Mouse (Mus musculus): ENCODE results near the gene Slc36a2. TPM values are rescaled to one million over a fixed set of nuclear protein-coding genes. Genes with fewer than 3 reads are reported as not detected.

The Slc36a2 gene
- total and polyA plus RNA-seq, 2 experiments from 2014 or later: 6.6 to 10.2 TPM

- no peak overlapping the region for H3K4me3 ChIP-seq (ENCODE audit: low read depth, low read length)
- H3K9me3 ChIP-seq (replicated peaks; ENCODE audit: control insufficient read depth, low read length): no peaks in the 10 kb centered on the region
- no peak for DNase-seq (ENCODE audit: low spot score)
- H3K27me3 ChIP-seq (ENCODE audit: control insufficient read depth, insufficient read depth, low read length): no peaks in the 10 kb centered on the region
- ATAC-seq (ENCODE audit: insufficient read depth, low read depth): no peak
- no peaks in the 10 kb centered on the region for H3K4me1 ChIP-seq (ENCODE audit: control insufficient read depth, insufficient read depth)
- no peak overlapping the region for H3K4me2 ChIP-seq (ENCODE audit: low read depth, low read length)
- no peak overlapping the region for H3K27ac ChIP-seq (ENCODE audit: low read depth)
- peaks cover 28% of the 10 kb centered on the region for H3K36me3 ChIP-seq (replicated peaks; ENCODE audit: control insufficient read depth, insufficient read depth, low read length)
- TF ChIP-seq EP300 (IDR thresholded peaks at IDR 0.05; ENCODE audit: low read depth): no peak
- TF ChIP-seq CTCF (IDR thresholded peaks at IDR 0.05; ENCODE audit: low read depth): no peak
- no peak overlapping the region for H3K9ac ChIP-seq (replicated peaks; ENCODE audit: low read depth, low read length)
- 69% methylated on average over 4 of the region's 4 CpGs for WGBS
Observed at GRCm38 (mm10) chr11:55217418-55217817, 32.5 kb upstream of the Slc36a2 start.

- H3K4me2 ChIP-seq (ENCODE audit: low read depth, low read length): no peak overlapping the region
- ATAC-seq (ENCODE audit: insufficient read depth, low read depth): no peak
- H3K36me3 ChIP-seq (replicated peaks; ENCODE audit: control insufficient read depth, insufficient read depth, low read length): peaks cover 23% of the 10 kb centered on the region
- H3K27me3 ChIP-seq (ENCODE audit: control insufficient read depth, insufficient read depth, low read length): no peaks in the 10 kb centered on the region
- no peak for TF ChIP-seq EP300 (IDR thresholded peaks at IDR 0.05; ENCODE audit: low read depth)
- no peak for TF ChIP-seq CTCF (IDR thresholded peaks at IDR 0.05; ENCODE audit: low read depth)
- H3K4me1 ChIP-seq (ENCODE audit: control insufficient read depth, insufficient read depth): no peaks in the 10 kb centered on the region
- no peak overlapping the region for H3K9ac ChIP-seq (replicated peaks; ENCODE audit: low read depth, low read length)
- H3K27ac ChIP-seq (ENCODE audit: low read depth): no peak overlapping the region
- WGBS: 74% methylated on average over 13 of the region's 13 CpGs
- no peak for DNase-seq (ENCODE audit: low spot score)
- no peak overlapping the region for H3K4me3 ChIP-seq (ENCODE audit: low read depth, low read length)
- no peaks in the 10 kb centered on the region for H3K9me3 ChIP-seq (replicated peaks; ENCODE audit: control insufficient read depth, low read length)
Observed at GRCm38 (mm10) chr11:55216830-55217229, 32.0 kb upstream of the Slc36a2 start.

DNA sequence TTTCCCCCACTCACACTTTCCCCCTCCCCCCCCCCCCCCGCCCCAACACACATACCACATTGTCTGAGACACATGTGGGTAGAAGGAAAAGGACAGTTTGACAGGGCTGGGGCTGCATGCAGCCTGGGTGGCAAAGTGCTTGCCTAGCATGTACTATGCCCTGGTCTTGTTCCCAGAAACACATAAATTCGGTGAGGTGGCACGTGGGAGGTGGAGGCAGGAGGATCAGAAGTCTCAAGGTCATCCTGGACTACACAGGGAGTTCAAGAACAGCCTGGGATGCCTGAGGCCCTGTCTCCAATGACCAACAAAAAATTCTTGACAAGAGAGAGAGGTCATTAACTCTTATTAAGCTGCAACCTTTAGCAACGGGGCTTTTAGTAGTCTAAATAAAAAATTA lies 31.2 kb upstream of the Slc36a2 start:
- Histone ChIP-seq H3K4me2 (ENCODE audit: low read depth, low read length) (no peak overlapping the region), H3K27me3 (ENCODE audit: control insufficient read depth, insufficient read depth, low read length) (no peaks in the 10 kb centered on the region), H3K27ac (ENCODE audit: low read depth) (no peak overlapping the region), H3K4me1 (ENCODE audit: control insufficient read depth, insufficient read depth) (no peaks in the 10 kb centered on the region), H3K4me3 (ENCODE audit: low read depth, low read length) (no peak overlapping the region), H3K9me3 (replicated peaks; ENCODE audit: control insufficient read depth, low read length) (no peaks in the 10 kb centered on the region), H3K9ac (replicated peaks; ENCODE audit: low read depth, low read length) (no peak overlapping the region), H3K36me3 (replicated peaks; ENCODE audit: control insufficient read depth, insufficient read depth, low read length) (peaks cover 16% of the 10 kb centered on the region)
- TF ChIP-seq EP300 (IDR thresholded peaks at IDR 0.05; ENCODE audit: low read depth) (no peak), CTCF (IDR thresholded peaks at IDR 0.05; ENCODE audit: low read depth) (no peak)
- ATAC-seq (ENCODE audit: insufficient read depth, low read depth): no peak
- WGBS: 72% methylated on average over 3 of the region's 4 CpGs
- no peak for DNase-seq (ENCODE audit: low spot score)

GRCm38 (mm10) chr11:55214978-55215377 lies 30.1 kb upstream of the Slc36a2 start:
- no peak for DNase-seq (ENCODE audit: low spot score)
- Histone ChIP-seq H3K27ac (ENCODE audit: low read depth) (no peak overlapping the region), H3K4me1 (ENCODE audit: control insufficient read depth, insufficient read depth) (no peaks in the 10 kb centered on the region), H3K4me3 (ENCODE audit: low read depth, low read length) (no peak overlapping the region), H3K9ac (replicated peaks; ENCODE audit: low read depth, low read length) (no peak overlapping the region), H3K4me2 (ENCODE audit: low read depth, low read length) (no peak overlapping the region), H3K9me3 (replicated peaks; ENCODE audit: control insufficient read depth, low read length) (no peaks in the 10 kb centered on the region), H3K36me3 (replicated peaks; ENCODE audit: control insufficient read depth, insufficient read depth, low read length) (peaks cover 5% of the 10 kb centered on the region), H3K27me3 (ENCODE audit: control insufficient read depth, insufficient read depth, low read length) (no peaks in the 10 kb centered on the region)
- TF ChIP-seq EP300 (IDR thresholded peaks at IDR 0.05; ENCODE audit: low read depth) (no peak), CTCF (IDR thresholded peaks at IDR 0.05; ENCODE audit: low read depth) (no peak)
- ATAC-seq (ENCODE audit: insufficient read depth, low read depth): no peak
- 51% methylated on average over 3 of the region's 3 CpGs for WGBS

DNA sequence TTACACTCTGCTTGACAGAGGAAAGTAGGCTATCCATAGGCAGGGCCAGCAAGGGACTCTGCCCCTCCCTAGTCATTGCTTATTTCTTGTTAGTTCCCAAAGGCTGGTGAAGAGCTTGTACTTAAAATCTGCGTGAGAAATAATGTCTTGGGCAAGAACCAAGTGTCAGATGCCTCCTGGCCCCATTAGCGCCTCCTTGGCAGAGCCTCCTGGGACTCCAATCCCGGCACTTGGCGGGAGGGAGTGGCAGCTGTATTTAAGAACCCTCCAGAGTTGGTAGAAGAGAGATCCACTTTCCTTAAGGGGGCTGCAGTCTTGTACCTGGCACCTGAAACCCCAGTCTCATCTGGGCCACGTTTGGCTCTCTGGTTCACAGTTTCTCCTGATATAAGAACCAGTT lies 29.3 kb upstream of the Slc36a2 start:
- DNase-seq (ENCODE audit: low spot score) (no peak), ATAC-seq (ENCODE audit: insufficient read depth, low read depth) (no peak)
- Histone ChIP-seq H3K4me2 (ENCODE audit: low read depth, low read length) (no peak overlapping the region), H3K4me3 (ENCODE audit: low read depth, low read length) (no peak overlapping the region), H3K27me3 (ENCODE audit: control insufficient read depth, insufficient read depth, low read length) (no peaks in the 10 kb centered on the region), H3K4me1 (ENCODE audit: control insufficient read depth, insufficient read depth) (no peaks in the 10 kb centered on the region), H3K27ac (ENCODE audit: low read depth) (no peak overlapping the region), H3K9ac (replicated peaks; ENCODE audit: low read depth, low read length) (no peak overlapping the region), H3K36me3 (replicated peaks; ENCODE audit: control insufficient read depth, insufficient read depth, low read length) (no peaks in the 10 kb centered on the region; the same call in 1 of the 2 replicates), H3K9me3 (replicated peaks; ENCODE audit: control insufficient read depth, low read length) (no peaks in the 10 kb centered on the region)
- TF ChIP-seq EP300 (IDR thresholded peaks at IDR 0.05; ENCODE audit: low read depth): no peak
- no peak for TF ChIP-seq CTCF (IDR thresholded peaks at IDR 0.05; ENCODE audit: low read depth)
- 84% methylated on average over 5 of the region's 5 CpGs for WGBS

DNA sequence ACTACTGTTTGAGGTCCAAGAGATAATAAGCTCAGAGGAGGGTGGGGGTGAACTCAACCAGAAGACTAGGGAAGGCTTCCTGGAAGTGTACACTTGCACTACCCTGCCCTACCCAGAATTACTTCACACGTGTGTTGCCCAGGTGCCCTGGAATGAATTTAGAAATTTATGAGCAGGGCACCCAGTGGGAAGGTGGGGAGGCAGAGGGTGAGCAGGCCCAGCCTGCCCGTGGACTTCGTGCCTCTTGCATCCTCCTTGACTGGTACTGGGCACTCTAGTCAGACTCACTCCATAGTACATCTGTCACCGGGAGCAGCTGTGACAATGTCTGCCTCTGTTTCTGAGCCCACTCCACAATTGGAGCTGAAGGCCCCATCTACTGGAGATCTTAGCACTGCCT lies 28.6 kb upstream of the Slc36a2 start:
- Histone ChIP-seq H3K4me1 (ENCODE audit: control insufficient read depth, insufficient read depth) (no peaks in the 10 kb centered on the region; the same call in 1 of the 2 replicates), H3K4me3 (ENCODE audit: low read depth, low read length) (no peak overlapping the region), H3K27ac (ENCODE audit: low read depth) (no peak overlapping the region), H3K27me3 (ENCODE audit: control insufficient read depth, insufficient read depth, low read length) (no peaks in the 10 kb centered on the region), H3K9ac (replicated peaks; ENCODE audit: low read depth, low read length) (no peak overlapping the region), H3K4me2 (ENCODE audit: low read depth, low read length) (no peak overlapping the region), H3K36me3 (replicated peaks; ENCODE audit: control insufficient read depth, insufficient read depth, low read length) (no peaks in the 10 kb centered on the region), H3K9me3 (replicated peaks; ENCODE audit: control insufficient read depth, low read length) (no peaks in the 10 kb centered on the region)
- no peak for ATAC-seq (ENCODE audit: insufficient read depth, low read depth)
- 89% methylated on average over 4 of the region's 4 CpGs for WGBS
- no peak for DNase-seq (ENCODE audit: low spot score)
- TF ChIP-seq CTCF (IDR thresholded peaks at IDR 0.05; ENCODE audit: low read depth): no peak
- no peak for TF ChIP-seq EP300 (IDR thresholded peaks at IDR 0.05; ENCODE audit: low read depth)
